Mouse (Mus musculus) hindbrain, embryonic 10.5 days (tissue): ENCODE data around the gene Tceal8. TPM values are rescaled to one million over a fixed set of nuclear protein-coding genes. Genes with fewer than 3 reads are reported as not detected.
A peak's percentile ranks its signal among the peaks of the same experiment; 100 is the strongest.
"Not testable (repeated sequence)": the region's sequence is repeated elsewhere in the genome, so short reads cannot be mapped to it uniquely, and the experiment has no call there.

Experiments
- DNase-seq: peaks from one replicate; pipeline ENCODE4 v3.0.0-alpha.2; 2017; ENCODE audit warnings: low spot score
- H3K27ac ChIP-seq: fragments of 300-500 bp; sonication (generic); 2 replicates; pipeline ENCODE4 v1.5.1; 2016; ENCODE audit warnings: mild to moderate bottlenecking, moderate library complexity
- H3K27me3 ChIP-seq: fragments of 300-500 bp; sonication (generic); 2 replicates; pipeline ENCODE4 v1.6.1; 2016; ENCODE audit warnings: mild to moderate bottlenecking; ENCODE audit not compliant: poor library complexity, insufficient read depth, severe bottlenecking
- H3K36me3 ChIP-seq: fragments of 300-500 bp; sonication (generic); 2 replicates; pipeline ENCODE4 v1.6.1; 2016; ENCODE audit warnings: mild to moderate bottlenecking, moderate library complexity
- H3K4me1 ChIP-seq: fragments of 300-500 bp; sonication (generic); replicated peaks from 2 replicates; pipeline ENCODE4 v1.6.1; 2016; ENCODE audit warnings: mild to moderate bottlenecking
- H3K4me3 ChIP-seq: fragments of 300-500 bp; sonication (generic); 2 replicates; pipeline ENCODE4 v1.5.1; 2016; ENCODE audit warnings: mild to moderate bottlenecking, moderate library complexity
- H3K9me3 ChIP-seq: fragments of 300-500 bp; sonication (generic); 2 replicates; pipeline ENCODE4 v1.6.1; 2016; ENCODE audit warnings: mild to moderate bottlenecking, moderate library complexity
- WGBS: fragments of 180-500 bp; shearing (Covaris S2); methylation state at CpG from one replicate; pipeline ENCODE4 v1.1.7; 2016; 5-methylcytosine and 5-hydroxymethylcytosine counted together
- polyA plus RNA-seq: library from polyadenylated mRNA; unstranded; fragments of >200 nt; fragmentation: Nextera tagmentation; extraction: Ambion mirVana; gene quantifications from 2 replicates; pipeline ENCODE4 v1.2.1, GENCODE M21; 2016

Gene Tceal8
- 167 and 188 TPM in 2 replicates for polyA plus RNA-seq

DNA sequence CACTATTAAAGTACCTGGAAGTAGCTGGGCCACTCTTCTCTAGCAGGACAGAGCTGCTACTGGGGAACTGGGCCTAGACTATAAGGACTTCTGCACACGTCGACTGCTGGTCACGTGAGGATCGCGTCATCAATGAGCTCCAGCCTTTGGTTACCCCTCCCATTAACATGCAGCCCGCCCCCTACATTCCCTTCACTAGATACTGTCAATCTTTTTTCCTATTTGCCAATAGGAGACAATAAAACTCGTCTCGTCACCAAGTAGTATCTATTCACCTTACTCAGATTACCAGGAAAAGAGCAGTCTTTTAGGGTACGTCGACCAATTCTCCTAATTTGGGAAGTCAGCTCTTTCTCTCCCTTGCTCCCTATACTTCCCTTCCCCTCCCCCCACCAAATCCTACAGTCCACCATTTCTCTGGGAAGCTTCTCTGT lies at the start of gene Tceal8:
Tceal8 (minus strand) TSS at position 225 of the 434 bp plus-strand sequence.
- Histone ChIP-seq H3K36me3 (peaks cover 12% of the 10 kb centered on the region; the same call in 1 of the 2 replicates), H3K27me3 (peaks cover 15% of the 10 kb centered on the region), H3K4me1 (peaks cover 4% of the 10 kb centered on the region; the same call in 1 of the 2 replicates), H3K9me3 (no peaks in the 10 kb centered on the region), H3K4me3 (peak within 1 kb of the TSS; percentile 64), H3K27ac (peak within 1 kb of the TSS; percentile 91)
- DNase-seq, result peak; percentile 82
- WGBS, result 20% methylated on average over 10 of the region's 10 CpGs

GRCm38 (mm10) chrX:136216303-136216702 lies 44.2 kb upstream of the Tceal8 start:
- WGBS, result 63% methylated on average over 1 of the region's 1 CpGs
- Histone ChIP-seq H3K4me3 (no peak overlapping the region), H3K9me3 (no peaks in the 10 kb centered on the region), H3K36me3 (0 out of 2 replicates have a peak, but pooled peaks cover 5% of the 10 kb centered on the region), H3K4me1 (0 out of 2 replicates have a peak, but pooled peaks cover 4% of the 10 kb centered on the region), H3K27ac (no peak overlapping the region), H3K27me3 (no peaks in the 10 kb centered on the region; the same call in 1 of the 2 replicates)
- no peak for DNase-seq

GRCm38 (mm10) chrX:136214729-136215677 lies 42.9 kb upstream of the Tceal8 start, which contains the start of the genes Tceal7 and Bex1:
Gene Tceal7, plus strand, starts transcription at chrX:136214779.
Gene Bex1, minus strand, starts transcription at chrX:136215513.
- not testable (repeated sequence) for H3K4me1 ChIP-seq, H3K36me3 ChIP-seq, DNase-seq, H3K9me3 ChIP-seq, H3K27me3 ChIP-seq
- WGBS, result 21% methylated on average over 31 of the region's 67 CpGs
- Histone ChIP-seq H3K4me3 (peak within 1 kb of the TSS; percentile 55), H3K27ac (peak within 1 kb of the TSS; percentile 71; the same call in 1 of the 2 replicates)

DNA sequence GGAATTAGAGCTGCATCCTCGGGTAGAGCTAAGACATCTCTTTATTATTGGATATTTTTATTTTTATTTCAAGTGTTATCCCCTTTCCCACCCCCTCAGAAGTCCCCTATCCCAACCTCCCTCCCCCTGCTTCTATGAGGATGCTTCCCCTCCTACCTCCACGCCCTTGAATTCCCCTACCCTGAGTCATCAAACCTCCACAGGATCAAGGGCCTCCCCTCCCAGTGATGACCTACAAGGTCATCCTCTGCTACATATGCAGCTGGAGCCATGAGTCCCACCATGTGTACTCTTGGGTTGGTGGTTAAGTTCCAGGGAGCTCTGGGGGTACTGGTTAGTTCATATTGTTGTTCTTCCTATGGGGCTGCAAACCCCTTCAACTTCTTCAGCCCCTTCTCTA lies 41.3 kb upstream of the Tceal8 start:
- Histone ChIP-seq H3K36me3 (0 out of 2 replicates have a peak, but pooled peaks cover 5% of the 10 kb centered on the region), H3K27ac (no peak overlapping the region), H3K4me3 (no peak overlapping the region), H3K9me3 (no peaks in the 10 kb centered on the region), H3K4me1 (0 out of 2 replicates have a peak, but pooled peaks cover 4% of the 10 kb centered on the region), H3K27me3 (no peaks in the 10 kb centered on the region; the same call in 1 of the 2 replicates)
- DNase-seq, result no peak
- WGBS, result 79% methylated on average over 2 of the region's 2 CpGs

- DNase-seq, result no peak
- Histone ChIP-seq H3K27ac (no peak overlapping the region), H3K27me3 (peaks cover 28% of the 10 kb centered on the region), H3K36me3 (no peaks in the 10 kb centered on the region), H3K4me3 (no peak overlapping the region), H3K9me3 (no peaks in the 10 kb centered on the region), H3K4me1 (peaks cover 6% of the 10 kb centered on the region; the same call in 1 of the 2 replicates)
- 82% methylated on average over 6 of the region's 6 CpGs for whole genome bisulfite sequencing
These were observed 32.3 kb upstream of the Tceal8 start for GRCm38 (mm10) chrX:136204406-136204805.

DNA sequence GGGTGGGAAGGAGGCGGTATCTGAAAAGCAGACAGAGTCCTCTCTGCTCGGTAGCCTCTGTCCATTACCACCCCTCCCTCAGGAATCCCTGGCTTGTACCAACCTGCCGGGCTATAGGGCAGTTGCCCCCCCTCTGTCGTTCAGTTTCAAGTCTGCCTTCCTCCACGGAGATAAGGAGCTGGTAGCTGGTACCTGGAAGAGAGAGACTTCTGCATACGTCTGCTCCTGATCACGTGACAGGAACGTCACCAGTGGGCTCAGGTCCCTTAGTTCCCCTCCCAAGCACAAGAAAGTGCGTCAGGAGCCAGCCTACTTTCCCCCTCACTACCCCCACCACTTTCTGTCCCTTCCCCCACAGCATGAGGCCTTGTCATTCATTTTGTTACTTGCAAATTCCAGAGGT lies 31.5 kb upstream of the Tceal8 start, which contains the start of gene Tceal5:
Tceal5 (minus strand) TSS at position 213 of the 403 bp plus-strand sequence.
- peak within 1 kb of the TSS; percentile 23; the same call in 1 of the 2 replicates for H3K27ac ChIP-seq

GRCm38 (mm10) chrX:136203257-136203656 lies 31.1 kb upstream of the Tceal8 start:
- H3K36me3 ChIP-seq, result no peaks in the 10 kb centered on the region
- H3K27me3 ChIP-seq, result peaks cover 28% of the 10 kb centered on the region
- peak overlapping the region; percentile 55 for H3K4me3 ChIP-seq
- 18% methylated on average over 7 of the region's 7 CpGs for WGBS
- H3K4me1 ChIP-seq, result peaks cover 6% of the 10 kb centered on the region; the same call in 1 of the 2 replicates
- H3K9me3 ChIP-seq, result no peaks in the 10 kb centered on the region
- no peak for DNase-seq
- H3K27ac ChIP-seq, result peak overlapping the region; percentile 23; the same call in 1 of the 2 replicates

More for the DNA sequence above, 31.5 kb upstream of the Tceal8 start, which contains the start of gene Tceal5:
- H3K4me3 ChIP-seq, result peak within 1 kb of the TSS; percentile 55
- DNase-seq, result peak; percentile 31
- no peaks in the 10 kb centered on the region for H3K9me3 ChIP-seq
- H3K27me3 ChIP-seq, result peaks cover 28% of the 10 kb centered on the region
- peaks cover 6% of the 10 kb centered on the region; the same call in 1 of the 2 replicates for H3K4me1 ChIP-seq
- H3K36me3 ChIP-seq, result no peaks in the 10 kb centered on the region
- 18% methylated on average over 9 of the region's 9 CpGs for WGBS

DNA sequence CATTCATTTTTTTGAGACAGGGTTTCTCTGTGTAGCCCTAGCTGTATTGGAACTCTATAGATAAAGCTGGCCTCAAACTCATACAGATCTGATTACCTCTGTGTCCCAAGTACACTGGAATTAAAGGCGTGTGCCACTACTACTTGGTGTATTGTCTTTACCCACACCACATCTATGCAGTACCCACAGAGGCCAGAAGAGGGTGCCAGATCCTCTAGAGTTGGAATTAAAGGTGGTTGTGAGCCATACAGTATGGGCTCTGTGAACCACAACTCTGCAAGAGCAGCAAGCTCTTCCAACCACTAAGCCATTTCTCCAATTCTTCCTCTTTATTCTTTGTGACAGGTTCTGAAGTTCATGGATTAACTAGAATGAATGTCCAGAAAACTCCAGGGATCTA lies 24.7 kb upstream of the Tceal8 start:
- Histone ChIP-seq H3K9me3 (no peaks in the 10 kb centered on the region), H3K4me1 (no peaks in the 10 kb centered on the region), H3K36me3 (no peaks in the 10 kb centered on the region), H3K4me3 (no peak overlapping the region), H3K27ac (no peak overlapping the region), H3K27me3 (peaks cover 20% of the 10 kb centered on the region)
- 42% methylated on average over 1 of the region's 1 CpGs for WGBS
- peak; percentile 24 for DNase-seq

- 87% methylated on average over 16 of the region's 16 CpGs for WGBS
- DNase-seq, result no peak
These were observed 23.2 kb upstream of the Tceal8 start for GRCm38 (mm10) chrX:136195193-136195944.

DNA sequence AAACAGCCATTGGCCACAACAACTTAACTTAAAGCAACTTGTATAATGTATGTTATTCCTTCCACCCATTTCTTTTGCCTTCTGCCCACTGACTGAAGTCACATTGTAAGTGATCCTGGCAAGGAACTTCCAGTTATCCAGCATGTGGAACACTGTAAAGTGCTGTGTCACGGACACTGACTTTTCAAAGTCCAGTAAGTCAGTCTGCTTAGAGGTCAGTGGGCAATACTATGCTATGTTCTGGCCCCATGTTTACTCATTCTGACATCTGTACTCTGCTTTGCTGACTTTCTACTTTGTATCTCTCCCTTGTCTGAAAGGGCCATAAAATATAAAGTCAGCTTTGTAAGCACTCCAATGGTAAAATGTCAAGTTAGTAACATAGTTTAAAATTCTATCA lies 11.0 kb upstream of the Tceal8 start:
- Histone ChIP-seq H3K4me1 (peaks cover 8% of the 10 kb centered on the region; the same call in 1 of the 2 replicates), H3K4me3 (no peak overlapping the region), H3K9me3 (no peaks in the 10 kb centered on the region), H3K36me3 (no peaks in the 10 kb centered on the region), H3K27me3 (peaks cover 9% of the 10 kb centered on the region), H3K27ac (no peak overlapping the region)
- no peak for DNase-seq
- WGBS, result 89% methylated on average over 1 of the region's 1 CpGs

More at GRCm38 (mm10) chrX:136195193-136195944, 23.2 kb upstream of the Tceal8 start:
- Histone ChIP-seq H3K36me3 (no peaks in the 10 kb centered on the region), H3K27ac (no peak overlapping the region), H3K4me3 (no peak overlapping the region), H3K9me3 (no peaks in the 10 kb centered on the region), H3K4me1 (no peaks in the 10 kb centered on the region), H3K27me3 (0 out of 2 replicates have a peak, but pooled peaks cover 12% of the 10 kb centered on the region)

DNA sequence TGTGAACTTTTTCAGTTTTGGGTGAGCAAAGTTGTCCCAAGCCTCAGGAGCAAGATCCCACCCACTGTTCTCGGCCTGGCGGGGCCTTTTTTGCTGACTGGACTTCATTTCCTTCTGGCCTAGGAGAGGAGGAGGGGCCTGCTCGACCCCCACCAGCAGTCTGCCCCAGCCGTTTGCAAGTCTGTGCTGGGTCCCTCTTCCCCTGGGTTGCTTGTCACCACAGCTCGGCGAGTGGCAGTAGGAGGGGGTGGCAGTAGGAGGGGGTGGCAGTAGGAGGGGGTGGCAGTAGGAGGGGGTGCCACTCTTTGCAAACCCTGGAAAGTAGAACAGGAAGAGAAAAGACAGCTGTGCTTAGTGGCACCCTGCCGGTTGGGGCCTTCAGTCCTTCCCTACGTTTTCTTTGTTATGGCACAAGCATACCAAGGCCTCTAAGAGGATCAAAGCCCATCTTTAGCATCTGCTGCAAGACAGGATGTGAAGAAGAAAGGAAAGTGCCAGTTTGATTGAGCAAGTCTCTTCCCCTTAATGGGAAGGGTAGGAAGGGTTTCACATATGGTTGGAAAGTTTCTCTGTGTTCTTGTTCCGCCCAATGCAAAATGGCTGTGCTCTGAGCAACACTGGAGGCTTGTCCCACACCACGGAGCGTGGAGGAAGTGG lies 8.9 kb upstream of the Tceal8 start:
- WGBS, result 17% methylated on average over 11 of the region's 11 CpGs
- Histone ChIP-seq H3K4me1 (peaks cover 8% of the 10 kb centered on the region; the same call in 1 of the 2 replicates), H3K36me3 (no peaks in the 10 kb centered on the region), H3K27me3 (peaks cover 15% of the 10 kb centered on the region), H3K27ac (peak overlapping the region; percentile 81), H3K9me3 (no peaks in the 10 kb centered on the region), H3K4me3 (no peak overlapping the region)
- peak; percentile 32 for DNase-seq
